Mouse (Mus musculus): ENCODE measurements at regions not wholly inside any gene's neighbourhood (a gene's known extent, or its start where the extent isn't known, plus 50 kb on each side); places are given as distances from the start of the nearest gene placed in this dataset.
A peak's percentile ranks its signal among the peaks of the same experiment; 100 is the strongest.

GRCm38 (mm10) chr13:105377038-105377437 is 66.4 kb upstream of the Htr1a start:
- peak; percentile 25 to 36 for DNase-seq

GRCm38 (mm10) chr13:105378587-105378986 is 64.9 kb upstream of the Htr1a start:
- no peak for DNase-seq

GRCm38 (mm10) chr13:105387016-105387772 is 56.2 kb upstream of the Htr1a start:
- no peak for DNase-seq

All from B cell, adult 2 months (primary cell).